Mouse (Mus musculus) CH12.LX (cell line): ENCODE results near the gene Diexf.

Experiments
- CHD1 ChIP-seq: IDR thresholded peaks from 2 replicates; pipeline ENCODE4 v1.6.1; 2012; ENCODE audit warnings: low read depth, low read length, improper control_type of control experiment, inconsistent platforms
- CHD2 ChIP-seq: IDR thresholded peaks from 2 replicates; pipeline ENCODE4 v1.6.1; 2011; ENCODE audit warnings: low read length, improper control_type of control experiment
- CTCF ChIP-seq, 2 experiments: IDR thresholded peaks in 1 of 2; conservative IDR thresholded peaks in 1 of 2; 2 replicates each; pipeline ENCODE4 v1.5.1; 2011 to 2012; ENCODE audit warnings: low read depth in 2 of 2, low read length in 2 of 2, improper control_type of control experiment in 1 of 2, inconsistent platforms in 1 of 2, mild to moderate bottlenecking in 1 of 2, moderate library complexity in 1 of 2
- E2F4 ChIP-seq: IDR thresholded peaks from 2 replicates; pipeline ENCODE4 v1.6.1; 2011; ENCODE audit warnings: low read depth, low read length, improper control_type of control experiment; ENCODE audit not compliant: insufficient replicate concordance
- EP300 ChIP-seq: IDR thresholded peaks from 2 replicates; pipeline ENCODE4 v1.6.1; 2011; ENCODE audit warnings: low read length, improper control_type of control experiment
- ETS1 ChIP-seq: conservative IDR thresholded peaks from 2 replicates; pipeline ENCODE4 v1.6.1; 2012; ENCODE audit warnings: low read depth, mild to moderate bottlenecking, inconsistent platforms, low read length, improper control_type of control experiment, moderate library complexity

DNA sequence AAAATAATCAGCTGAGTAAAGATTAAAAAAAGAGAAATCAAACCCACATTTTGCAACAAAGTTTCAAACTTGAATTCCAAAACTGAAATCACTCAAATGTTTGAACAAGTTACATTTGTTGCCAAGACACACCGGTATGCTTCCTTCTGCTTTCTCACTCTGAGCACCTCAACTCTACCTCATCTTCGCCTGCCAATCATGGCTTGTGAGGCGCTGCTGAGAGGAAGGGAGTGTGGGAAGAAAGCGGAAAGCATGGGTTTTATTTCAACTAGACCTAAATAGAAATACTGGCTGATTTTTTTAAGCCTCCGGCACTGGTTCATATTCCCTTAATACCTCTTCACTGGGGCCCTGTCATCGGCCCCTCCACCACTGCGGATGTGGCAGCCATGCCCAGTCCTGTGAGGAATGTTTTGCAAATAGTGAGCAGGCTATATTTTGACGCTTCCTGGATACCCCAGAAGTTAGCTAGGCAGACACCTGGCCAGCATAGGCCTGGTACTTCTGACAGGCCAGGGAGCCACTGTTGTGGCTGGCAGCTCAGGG is 12.5 kb upstream of the Diexf start:
- TF ChIP-seq EP300: no peak
- TF ChIP-seq E2F4: no peak
- no peak for TF ChIP-seq CTCF (conservative IDR thresholded peaks at IDR 0.05 in 1 of 2, IDR thresholded peaks at IDR 0.05 in 1 of 2; ENCODE audit: low read depth in 2 of 2, low read length in 2 of 2)
- no peak for TF ChIP-seq CHD1
- TF ChIP-seq CHD2: no peak
- TF ChIP-seq ETS1: no peak
